Mouse (Mus musculus): Measurements from ENCODE around the gene Napsa. TPM values are rescaled to one million over a fixed set of nuclear protein-coding genes. Genes with fewer than 3 reads are reported as not detected.

Napsa gene
- total RNA-seq, 2 experiments from 2014 or later: 2.5 to 18.3 TPM

GRCm38 (mm10) chr7:44570989-44571388 lies 1.2 kb upstream of the Napsa start:
- no peak for DNase-seq (ENCODE audit: low spot score in 2 of 2)

GRCm38 (mm10) chr7:44571811-44572210 lies 369 bp upstream of the Napsa start:
- DNase-seq (ENCODE audit: low spot score in 2 of 2): no peak

- no peak for DNase-seq (ENCODE audit: low spot score in 2 of 2)
Observed at GRCm38 (mm10) chr7:44572956-44573484, 840 bp downstream of the Napsa start.

GRCm38 (mm10) chr7:44576333-44576844 lies 4.2 kb downstream of the Napsa start:
- no peak for DNase-seq (ENCODE audit: low spot score in 2 of 2)

- DNase-seq (ENCODE audit: low spot score in 2 of 2): no peak
Observed at GRCm38 (mm10) chr7:44581637-44582036, 9.5 kb downstream of the Napsa start.

GRCm38 (mm10) chr7:44582709-44583108 lies 10.5 kb downstream of the Napsa start:
- no peak for DNase-seq (ENCODE audit: low spot score in 2 of 2)

GRCm38 (mm10) chr7:44583146-44583545 lies 11.0 kb downstream of the Napsa start:
- no peak for DNase-seq (ENCODE audit: low spot score in 2 of 2)

GRCm38 (mm10) chr7:44584265-44584804 lies 12.2 kb downstream of the Napsa start:
- no peak for DNase-seq (ENCODE audit: low spot score in 2 of 2)

- no peak for DNase-seq (ENCODE audit: low spot score in 2 of 2)
Observed at GRCm38 (mm10) chr7:44584921-44585320, 12.7 kb downstream of the Napsa start.

GRCm38 (mm10) chr7:44585606-44586005 lies 13.4 kb downstream of the Napsa start:
- no peak for DNase-seq (ENCODE audit: low spot score in 2 of 2)

GRCm38 (mm10) chr7:44586518-44586917 lies 14.3 kb downstream of the Napsa start:
- DNase-seq (ENCODE audit: low spot score in 2 of 2): no peak

GRCm38 (mm10) chr7:44586930-44587329 lies 14.8 kb downstream of the Napsa start:
- DNase-seq (ENCODE audit: low spot score in 2 of 2): peak in 1 of 2 experiments; percentile 26

- no peak for DNase-seq (ENCODE audit: low spot score in 2 of 2)
Observed at GRCm38 (mm10) chr7:44587676-44588075, 15.5 kb downstream of the Napsa start.

- no peak for DNase-seq (ENCODE audit: low spot score in 2 of 2)
Observed at GRCm38 (mm10) chr7:44588338-44588737, 16.2 kb downstream of the Napsa start.

GRCm38 (mm10) chr7:44589149-44589548 lies 17.0 kb downstream of the Napsa start:
- peak; percentile 22 to 28 for DNase-seq (ENCODE audit: low spot score in 2 of 2)

- DNase-seq (ENCODE audit: low spot score in 2 of 2): no peak
Observed at GRCm38 (mm10) chr7:44589946-44590345, 17.8 kb downstream of the Napsa start.

- peak; percentile 69 to 72 for DNase-seq (ENCODE audit: low spot score in 2 of 2)
Observed at GRCm38 (mm10) chr7:44590402-44591347, 18.5 kb downstream of the Napsa start, which contains the start of gene Kcnc3. Gene Kcnc3, plus strand, starts transcription at chr7:44590664.

- DNase-seq (ENCODE audit: low spot score in 2 of 2): no peak
Observed at GRCm38 (mm10) chr7:44591348-44592116, 19.4 kb downstream of the Napsa start.

GRCm38 (mm10) chr7:44593051-44593450 lies 20.9 kb downstream of the Napsa start:
- no peak for DNase-seq (ENCODE audit: low spot score in 2 of 2)

GRCm38 (mm10) chr7:44593775-44594174 lies 21.6 kb downstream of the Napsa start:
- peak; percentile 74 to 87 for DNase-seq (ENCODE audit: low spot score in 2 of 2)

- no peak for DNase-seq (ENCODE audit: low spot score in 2 of 2)
Observed at GRCm38 (mm10) chr7:44594291-44594690, 22.1 kb downstream of the Napsa start.

All from adrenal gland, postnatal 4 days (tissue).